Mouse (Mus musculus) cerebellum, adult 2 months (tissue): ENCODE measurements around the gene Csdc2.
A peak's percentile ranks its signal among the peaks of the same experiment; 100 is the strongest.

Source experiments
- CTCF ChIP-seq: fragments of 200-500 bp; IDR thresholded peaks from 2 replicates; pipeline ENCODE4 v1.5.1; 2011; ENCODE audit warnings: low read depth, mild to moderate bottlenecking, control low read depth, low read length, moderate library complexity, borderline replicate concordance; ENCODE audit not compliant: insufficient read depth
- POLR2A ChIP-seq: fragments of 200-500 bp; IDR thresholded peaks from 2 replicates; pipeline ENCODE4 v1.6.1; 2011; ENCODE audit warnings: low read length, control low read depth, borderline replicate concordance; ENCODE audit not compliant: insufficient read depth

- TF ChIP-seq CTCF, result peak; percentile 9; the same call in 1 of the 2 replicates
- peak; percentile 57 for TF ChIP-seq POLR2A
These were observed at the start of gene Csdc2 for GRCm38 (mm10) chr15:81936679-81937078.
